ENCODE assay signal across 31 mouse cellular contexts in the genomic region with DNA sequence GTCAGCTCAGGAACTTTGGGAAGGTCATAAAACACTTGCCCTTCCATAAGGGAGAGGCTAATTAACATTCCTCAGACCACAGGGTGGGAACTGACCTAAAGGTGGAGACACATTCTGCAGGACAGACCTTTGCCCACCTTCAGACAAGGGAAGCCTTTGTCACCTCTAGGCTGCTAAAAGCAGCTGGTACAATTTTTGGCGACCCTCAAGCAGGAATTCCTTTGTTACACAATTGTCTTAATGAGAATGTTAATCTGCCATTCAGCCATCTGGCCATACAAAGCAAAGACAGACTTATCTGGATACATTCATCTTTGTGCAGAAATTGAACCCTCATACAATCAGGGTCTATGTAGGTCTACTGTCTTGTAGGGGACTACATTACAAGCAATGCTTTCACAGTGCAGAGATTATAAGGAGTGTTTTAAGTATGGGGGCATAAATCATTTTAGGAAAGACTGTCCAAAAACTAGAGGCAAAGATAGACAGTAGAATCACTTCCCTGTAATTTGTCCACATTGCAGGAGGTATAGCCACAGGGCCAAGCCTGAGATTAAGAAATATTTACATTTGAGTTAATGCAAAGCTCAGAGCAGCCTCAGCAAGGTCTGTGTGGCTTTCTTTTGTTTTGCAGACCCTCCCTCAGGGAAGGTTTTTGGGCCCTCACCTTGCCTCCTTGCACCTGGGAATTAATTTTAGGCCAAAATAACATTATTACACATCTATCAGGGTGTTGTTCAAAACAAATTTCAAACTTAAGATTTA.
A peak's percentile ranks its signal among the peaks of the same experiment; 100 is the strongest.
DNase-seq lines count a peak whose midpoint lies in the region; ATAC-seq lines count a peak whose summit lies in the region.
"Had no signal": no experiment of that assay in that cellular context is flagged by ENCODE, and none has a peak within 500 bp of the region (broad histone marks: within the 10 kb centered on the region; RNA-seq: fewer than 3 reads in every experiment).

No protein-coding gene starts in this region.

- no peaks in the 10 kb centered on the region for H3K9me3 ChIP-seq in forebrain, embryonic 12.5 days
- H3K9me3 ChIP-seq: heart, embryonic 15.5 days had no signal

- ATAC-seq in forebrain, embryonic 12.5 days (ENCODE audit: low FRiP score), result no peak
- ATAC-seq: forebrain, embryonic 14.5 days; forebrain, postnatal 0 days; hindbrain, embryonic 16.5 days; inflammation-experienced regulatory T-cells, adult 6 months; intestine, embryonic 16.5 days; Patski had no signal

- H3K27ac ChIP-seq in forebrain, embryonic 12.5 days, result no peak overlapping the region
- H3K27ac ChIP-seq: forebrain, embryonic 10.5 days; heart, embryonic 15.5 days; hindbrain, embryonic 10.5 days; hindbrain, embryonic 13.5 days had no signal

- H3K27me3 ChIP-seq in forebrain, embryonic 12.5 days, result no peaks in the 10 kb centered on the region
- H3K27me3 ChIP-seq: CH12.LX; heart, embryonic 12.5 days; heart, embryonic 15.5 days; hindbrain, embryonic 13.5 days; Patski had no signal

- WGBS in forebrain, embryonic 12.5 days, result 44% methylated on average over 1 of the region's 1 CpGs

- H3K9ac ChIP-seq in forebrain, embryonic 12.5 days, result no peak overlapping the region
- H3K9ac ChIP-seq: forebrain, postnatal 0 days; heart, embryonic 12.5 days; heart, embryonic 15.5 days; hindbrain, embryonic 13.5 days had no signal

- H3K4me3 ChIP-seq in forebrain, embryonic 12.5 days (replicated peaks), result no peak overlapping the region
- H3K4me3 ChIP-seq: forebrain, embryonic 10.5 days; heart, embryonic 12.5 days; heart, embryonic 15.5 days; hindbrain, embryonic 10.5 days; hindbrain, embryonic 13.5 days had no signal

- no peaks in the 10 kb centered on the region for H3K4me1 ChIP-seq in forebrain, embryonic 12.5 days
- H3K4me1 ChIP-seq: forebrain, embryonic 10.5 days; heart, embryonic 12.5 days; heart, embryonic 15.5 days; hindbrain, embryonic 10.5 days; hindbrain, embryonic 13.5 days had no signal

- DNase-seq in embryo, embryonic 11 days, result peak; percentile 8
- no peak for DNase-seq in embryo, embryonic 10 days (ENCODE audit: low spot score)
- peak; percentile 86 for DNase-seq in R1 (ENCODE audit: low read depth, low spot score)
- DNase-seq in hindlimb bud, embryonic 11.5 days (ENCODE audit: extremely low spot score, low read depth, low spot score), result peak; percentile 33
- peak; percentile 7 for DNase-seq in mesoderm, embryonic 11.5 days (ENCODE audit: low read depth, low spot score)
- no peak for DNase-seq in cerebellum, adult 11-12 months
- DNase-seq in adrenal gland, postnatal 14 days, result no peak
- DNase-seq: adrenal gland, postnatal 10 days; B cell, adult 2 months; cerebellum, adult 11 months; cerebellum, adult 8-10 months; cerebellum, postnatal 10 days; cerebellum, postnatal 36 days; forebrain, postnatal 0 days; gastrocnemius, postnatal 25 days; heart, adult 18-20 months; heart, postnatal 10 days; heart, postnatal 36 days; kidney, adult 18-20 months had no signal

- H3K4me2 ChIP-seq in forebrain, embryonic 12.5 days, result no peak overlapping the region
- H3K4me2 ChIP-seq: heart, embryonic 12.5 days; heart, embryonic 15.5 days; hindbrain, embryonic 13.5 days had no signal

- H3K36me3 ChIP-seq in forebrain, embryonic 12.5 days (replicated peaks), result no peaks in the 10 kb centered on the region
- H3K36me3 ChIP-seq: forebrain, embryonic 10.5 days; heart, embryonic 12.5 days; heart, embryonic 15.5 days; hindbrain, embryonic 10.5 days; hindbrain, embryonic 13.5 days had no signal

Comparison
In these comparisons a context has a peak if more than half of its experiments do, and no peak if none do; other contexts are left out.
1. DNase-seq: peak in embryo, embryonic 11 days (single experiment), R1 (single experiment), hindlimb bud, embryonic 11.5 days (single experiment) and mesoderm, embryonic 11.5 days (single experiment); none in embryo, embryonic 10 days (single experiment), cerebellum, adult 11-12 months (single experiment) and adrenal gland, postnatal 14 days (single experiment).